Comparison of ENCODE assay signal across 29 mouse cellular contexts in genomic region chr4:114721386-114721785, GRCm38 (mm10).
DNase-seq lines count a peak whose midpoint lies in the region; ATAC-seq lines count a peak whose summit lies in the region.
"Had no signal": no experiment of that assay in that cellular context is flagged by ENCODE, and none has a peak within 500 bp of the region (broad histone marks: within the 10 kb centered on the region; RNA-seq: fewer than 3 reads in every experiment).

No protein-coding gene starts in this region.

- intact Hi-C loops in heart, postnatal 10 days (cut with DNase I) = no loop called here

- H3K4me1 ChIP-seq in midbrain, embryonic 14.5 days (ENCODE audit: control insufficient read depth, insufficient read depth, low read length) = no peaks in the 10 kb centered on the region
- no peaks in the 10 kb centered on the region for H3K4me1 ChIP-seq in midbrain, embryonic 11.5 days (ENCODE audit: control insufficient read depth, insufficient read depth, low read length)
- peaks cover 29% of the 10 kb centered on the region for H3K4me1 ChIP-seq in limb, embryonic 12.5 days (replicated peaks)
- H3K4me1 ChIP-seq: heart, embryonic 15.5 days; hindbrain, embryonic 12.5 days; intestine, embryonic 15.5 days; liver, embryonic 15.5 days; midbrain, embryonic 12.5 days had no signal

- peak; percentile 26 for DNase-seq in midbrain, embryonic 14.5 days
- no peak for DNase-seq in midbrain, embryonic 11.5 days (ENCODE audit: low spot score, missing footprints)
- DNase-seq in embryo, embryonic 9.5 days (ENCODE audit: extremely low spot score) = peak; percentile 14
- no peak for DNase-seq in heart, postnatal 10 days
- no peak for DNase-seq in adrenal gland, postnatal 36 days
- DNase-seq: adrenal gland, adult 2 months; B cell, adult 2 months; cerebellum, adult 9-10 months; cerebellum, postnatal 36 days; gastrocnemius, postnatal 14 days; heart, postnatal 36 days; kidney, adult 2 months; lung, embryonic 14.5 days; lung, postnatal 14 days; thymus, adult 2 months; thymus, postnatal 4 days had no signal

- no peak overlapping the region for H3K9ac ChIP-seq in midbrain, embryonic 14.5 days (replicated peaks; ENCODE audit: low read length)
- H3K9ac ChIP-seq in midbrain, embryonic 11.5 days (ENCODE audit: low read length) = no peak overlapping the region
- no peak overlapping the region for H3K9ac ChIP-seq in limb, embryonic 12.5 days (replicated peaks)
- H3K9ac ChIP-seq: embryonic facial prominence, embryonic 13.5 days; heart, embryonic 15.5 days; hindbrain, embryonic 12.5 days; intestine, embryonic 15.5 days; liver, embryonic 15.5 days; lung, embryonic 14.5 days; midbrain, embryonic 12.5 days had no signal

- H3K27me3 ChIP-seq in midbrain, embryonic 14.5 days (ENCODE audit: control insufficient read depth, insufficient read depth, low read length) = no peaks in the 10 kb centered on the region
- no peaks in the 10 kb centered on the region for H3K27me3 ChIP-seq in midbrain, embryonic 11.5 days (ENCODE audit: control insufficient read depth, insufficient read depth, low read length)
- H3K27me3 ChIP-seq in limb, embryonic 12.5 days = peaks cover 69% of the 10 kb centered on the region
- H3K27me3 ChIP-seq: heart, embryonic 15.5 days; intestine, embryonic 15.5 days; liver, embryonic 15.5 days had no signal

- no peaks in the 10 kb centered on the region for H3K36me3 ChIP-seq in midbrain, embryonic 14.5 days (ENCODE audit: control insufficient read depth, insufficient read depth, low read length)
- no peaks in the 10 kb centered on the region for H3K36me3 ChIP-seq in midbrain, embryonic 11.5 days (ENCODE audit: control insufficient read depth, insufficient read depth, low read length)
- no peaks in the 10 kb centered on the region for H3K36me3 ChIP-seq in limb, embryonic 12.5 days
- H3K36me3 ChIP-seq: embryonic facial prominence, embryonic 13.5 days; heart, embryonic 10.5 days; heart, embryonic 15.5 days; hindbrain, embryonic 12.5 days; intestine, embryonic 15.5 days; liver, embryonic 15.5 days; midbrain, embryonic 12.5 days had no signal

- ATAC-seq in midbrain, embryonic 14.5 days (ENCODE audit: low FRiP score, low TSS enrichment) = no peak
- no peak for ATAC-seq in midbrain, embryonic 11.5 days (ENCODE audit: low FRiP score)
- peak; percentile 22; the same call in 1 of the 2 replicates for ATAC-seq in limb, embryonic 12.5 days (ENCODE audit: insufficient number of reproducible peaks, insufficient read depth, low FRiP score, low TSS enrichment, low read depth)
- ATAC-seq in megakaryocyte progenitor cell, adult 5-6 weeks (replicated peaks; ENCODE audit: poor library complexity) = no peak
- ATAC-seq: activated CD4-positive, CD25-positive, alpha-beta regulatory T cell, adult 4 months; hindbrain, postnatal 0 days; intestine, embryonic 15.5 days had no signal

- H3K4me3 ChIP-seq in midbrain, embryonic 14.5 days (replicated peaks; ENCODE audit: low read depth, low read length) = no peak overlapping the region
- no peak overlapping the region for H3K4me3 ChIP-seq in midbrain, embryonic 11.5 days (ENCODE audit: low read depth, low read length)
- no peak overlapping the region for H3K4me3 ChIP-seq in limb, embryonic 12.5 days (replicated peaks)
- H3K4me3 ChIP-seq: embryonic facial prominence, embryonic 13.5 days; erythroblast, embryonic 14.5 days; heart, embryonic 10.5 days; heart, embryonic 15.5 days; hindbrain, embryonic 12.5 days; intestine, embryonic 15.5 days; left cerebral cortex, adult 2 months; liver, embryonic 15.5 days; midbrain, embryonic 12.5 days had no signal

- no peaks in the 10 kb centered on the region for H3K9me3 ChIP-seq in midbrain, embryonic 14.5 days (ENCODE audit: control insufficient read depth, low read length)
- H3K9me3 ChIP-seq in midbrain, embryonic 11.5 days (ENCODE audit: control insufficient read depth, low read length) = no peaks in the 10 kb centered on the region
- peaks cover 13% of the 10 kb centered on the region; the same call in 1 of the 2 replicates for H3K9me3 ChIP-seq in limb, embryonic 12.5 days
- H3K9me3 ChIP-seq: embryonic facial prominence, embryonic 13.5 days; heart, embryonic 15.5 days; intestine, embryonic 15.5 days; liver, embryonic 15.5 days; midbrain, embryonic 12.5 days had no signal

- WGBS in midbrain, embryonic 14.5 days = 67% methylated on average over 2 of the region's 2 CpGs
- 72% methylated on average over 2 of the region's 2 CpGs for WGBS in midbrain, embryonic 11.5 days
- 51% methylated on average over 2 of the region's 2 CpGs for WGBS in limb, embryonic 12.5 days

- H3K4me2 ChIP-seq in midbrain, embryonic 14.5 days (ENCODE audit: low read length) = no peak overlapping the region
- no peak overlapping the region for H3K4me2 ChIP-seq in midbrain, embryonic 11.5 days
- H3K4me2 ChIP-seq in limb, embryonic 12.5 days = no peak overlapping the region
- H3K4me2 ChIP-seq: embryonic facial prominence, embryonic 13.5 days; heart, embryonic 15.5 days; hindbrain, embryonic 12.5 days; intestine, embryonic 15.5 days; liver, embryonic 15.5 days; lung, embryonic 14.5 days; midbrain, embryonic 12.5 days had no signal

- H3K27ac ChIP-seq in midbrain, embryonic 14.5 days (replicated peaks; ENCODE audit: low read depth, low read length) = no peak overlapping the region
- no peak overlapping the region for H3K27ac ChIP-seq in midbrain, embryonic 11.5 days (ENCODE audit: low read depth, low read length)
- H3K27ac ChIP-seq in limb, embryonic 12.5 days = no peak overlapping the region
- H3K27ac ChIP-seq: embryonic facial prominence, embryonic 13.5 days; heart, embryonic 10.5 days; heart, embryonic 15.5 days; hindbrain, embryonic 12.5 days; hindbrain, postnatal 0 days; intestine, embryonic 15.5 days; left cerebral cortex, adult 2 months; liver, embryonic 15.5 days; midbrain, embryonic 12.5 days had no signal

Comparison
In these comparisons a context has a peak if more than half of its experiments do, and no peak if none do; other contexts are left out.
1. DNase-seq: peak in midbrain, embryonic 14.5 days (single experiment) and embryo, embryonic 9.5 days (single experiment); none in midbrain, embryonic 11.5 days (single experiment), heart, postnatal 10 days (0 of 2) and adrenal gland, postnatal 36 days (0 of 2).